Mouse (Mus musculus) left cerebral cortex, postnatal 14 days (tissue): Measurements from ENCODE around the gene Gdf11. TPM values are rescaled to one million over a fixed set of nuclear protein-coding genes. Genes with fewer than 3 reads are reported as not detected.

Experiments used
- DNase-seq, 2 experiments: peaks; one replicate each; pipeline ENCODE4 v3.0.0; 2021 to 2022; ENCODE audit warnings: low spot score in 2 of 2, mixed read lengths in 1 of 2
- intact Hi-C: fragments of 180-260 bp; cut with DNase I; formaldehyde crosslinking; loops from one replicate; pipeline ENCODE4 v1.15.1; 2025
- long read RNA-seq, 2 experiments: library from polyadenylated mRNA; stranded (forward); transcript quantifications; one replicate each; pipeline ENCODE4 v2.0.0; 2021
- total RNA-seq, 2 experiments: library from RNA; stranded (reverse); gene quantifications; 2 replicates each; pipeline ENCODE4 v1.2.3; 2021

The Gdf11 gene
- total RNA-seq, result 10 to 100 TPM; 11.6 to 15.7 TPM
- long read RNA-seq, experiment 1, full-length matches to known transcripts, result 2 of 6 reads
- long read RNA-seq, experiment 1, partial matches to known transcripts, result 0 of 6 reads
- long read RNA-seq, experiment 1, other reads (novel, unspliced or antisense), result 4 of 6 reads
- long read RNA-seq, experiment 2, partial matches to known transcripts, result 0 of 2 reads
- long read RNA-seq, experiment 2, other reads (novel, unspliced or antisense), result 2 of 2 reads

DNA sequence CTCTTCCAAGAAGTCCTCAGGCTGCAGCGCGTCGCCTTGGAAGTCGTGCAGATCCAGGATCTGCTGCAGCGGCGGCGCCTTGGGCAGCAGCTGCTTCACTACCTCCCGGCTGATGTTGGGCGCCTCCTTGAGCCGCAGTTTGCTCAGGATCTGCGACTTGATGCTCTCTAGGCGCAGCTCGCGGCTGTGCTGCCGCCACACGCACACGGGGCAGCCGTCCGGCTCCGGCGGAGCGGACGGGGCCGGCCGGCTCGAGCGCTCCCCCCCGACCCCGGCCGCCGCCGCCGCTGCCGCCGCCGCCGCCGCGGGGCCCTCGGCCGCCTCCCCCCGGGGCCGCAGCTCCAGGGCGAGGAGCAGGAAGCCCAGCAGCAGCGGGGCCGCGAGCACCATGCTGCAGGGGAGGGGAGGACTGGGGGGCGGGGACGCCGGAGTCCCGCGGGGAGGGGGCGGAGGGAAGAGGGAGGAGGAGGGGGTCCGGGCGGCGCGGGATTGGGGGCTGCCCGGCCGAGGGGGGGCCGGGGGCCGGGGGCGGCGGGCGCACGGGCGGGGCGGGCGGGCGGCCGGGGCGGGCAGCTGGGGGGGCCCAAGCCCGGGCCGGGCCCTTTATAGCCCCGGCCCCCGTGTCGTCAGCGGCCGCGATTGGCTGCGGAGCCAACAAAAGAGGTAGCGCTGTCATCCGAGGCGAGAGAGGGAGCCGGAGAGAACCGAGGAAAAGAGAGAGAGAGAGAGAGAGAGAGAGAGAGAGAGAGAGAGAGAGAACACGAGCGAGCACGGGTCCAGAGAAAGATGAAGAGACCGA is at the start of gene Gdf11:
TSS of gene Gdf11 (minus strand) at position 423 of the 799 bp plus-strand sequence.
- peak; percentile 49 to 65 for DNase-seq
- intact Hi-C loops, result loop anchor here (5.0 to 10.0 kb wide), 2 partner anchors 149 to 267 kb away; partner anchors contain the start of genes Dgka and Rps26

DNA sequence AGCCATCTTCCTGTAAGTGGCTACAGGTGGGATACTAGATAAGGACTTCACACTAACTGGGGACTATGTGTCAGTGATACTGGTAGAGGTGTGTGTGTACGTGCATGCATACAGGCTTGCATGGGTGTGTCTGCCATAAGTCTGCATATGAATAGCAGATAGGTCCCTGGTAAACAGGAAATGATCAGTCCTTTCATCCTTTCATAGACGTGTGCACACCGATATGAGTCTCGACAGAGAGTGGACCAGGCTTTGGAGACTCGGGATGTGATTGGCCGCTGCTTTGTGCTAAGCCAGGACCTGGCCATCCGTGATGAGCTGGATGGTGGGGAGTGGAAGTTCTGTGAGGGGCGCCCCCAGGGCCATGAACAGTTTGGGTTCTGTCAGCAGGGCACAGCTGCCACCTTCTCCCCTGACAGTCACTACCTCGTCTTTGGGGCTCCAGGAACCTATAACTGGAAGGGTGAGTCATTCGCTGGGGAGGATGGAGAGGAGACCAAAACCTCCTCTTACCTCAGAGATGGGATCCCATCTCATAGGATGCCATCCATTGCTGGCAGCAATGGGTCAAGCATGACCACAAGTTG is 49.0 kb upstream of the Gdf11 start:
- intact Hi-C loops, result no loop called here
- no peak for DNase-seq

DNA sequence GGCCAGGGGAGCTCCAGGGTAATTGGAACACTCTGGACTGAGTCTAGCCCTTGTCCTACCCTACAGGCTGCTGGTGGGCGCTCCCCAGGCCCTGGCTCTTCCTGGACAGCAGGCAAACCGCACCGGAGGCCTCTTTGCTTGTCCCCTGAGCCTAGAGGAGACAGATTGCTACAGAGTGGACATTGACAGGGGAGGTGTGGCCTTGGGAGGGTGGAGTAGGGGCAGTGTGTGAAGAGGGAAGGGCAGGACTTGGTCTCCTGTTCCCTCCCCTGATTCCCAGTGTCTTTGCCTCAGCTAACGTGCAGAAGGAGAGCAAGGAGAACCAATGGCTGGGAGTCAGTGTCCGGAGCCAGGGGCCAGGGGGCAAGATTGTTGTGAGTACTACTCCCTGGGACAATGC is 47.5 kb upstream of the Gdf11 start:
- intact Hi-C loops, result no loop called here
- no peak for DNase-seq

DNA sequence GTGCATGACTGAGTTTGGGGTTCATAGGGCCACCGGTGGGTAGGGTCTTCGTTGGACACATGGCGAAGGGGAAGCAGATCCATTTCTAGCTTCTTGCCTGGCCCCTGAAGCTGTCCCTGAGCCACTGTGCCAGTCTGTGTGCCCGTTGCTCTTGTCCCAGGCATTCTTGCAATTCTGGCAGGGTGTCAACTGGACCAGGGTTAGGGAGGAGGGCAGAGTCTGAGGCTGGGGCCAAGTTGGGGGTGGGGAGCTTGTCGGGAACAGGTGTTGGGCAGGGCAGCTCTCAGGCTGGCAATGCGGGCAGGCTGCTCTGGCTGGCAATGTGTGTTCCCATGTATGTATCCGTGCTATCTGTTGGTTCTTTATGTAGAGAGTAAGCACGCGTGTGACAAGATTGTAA is 46.9 kb upstream of the Gdf11 start:
- DNase-seq, result no peak
- intact Hi-C loops, result no loop called here

DNA sequence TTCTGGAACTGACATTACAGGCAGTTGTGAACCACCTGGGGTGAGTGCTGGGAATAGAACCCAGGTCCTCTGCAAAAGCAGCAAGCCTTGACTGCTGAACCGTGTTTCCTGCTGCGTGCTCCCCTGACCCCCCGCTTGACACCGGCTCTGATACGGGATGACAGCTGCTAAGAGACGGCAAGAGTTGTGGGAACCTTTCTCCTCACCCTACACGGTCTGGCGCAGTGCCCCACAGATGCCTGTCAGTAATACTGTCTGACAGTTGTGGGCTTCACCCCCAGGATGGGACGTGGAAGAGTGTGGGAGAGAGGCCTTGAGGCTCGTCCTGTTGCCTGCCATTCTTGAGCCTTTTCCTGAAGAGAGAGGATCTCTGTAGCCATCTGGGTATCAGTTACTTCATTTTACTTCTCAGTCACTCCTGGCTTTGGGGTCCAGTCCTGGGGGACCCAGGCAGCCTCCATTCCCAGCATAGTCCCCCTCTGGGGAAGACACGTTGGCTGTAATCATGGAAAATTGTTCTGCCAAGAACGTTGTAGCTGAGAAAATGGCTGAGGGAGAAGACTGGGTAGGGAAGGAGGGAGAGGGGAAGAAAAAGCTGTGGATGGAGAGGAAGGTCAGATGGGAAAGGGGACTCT is 46.4 kb upstream of the Gdf11 start:
- intact Hi-C loops, result no loop called here
- no peak for DNase-seq

DNA sequence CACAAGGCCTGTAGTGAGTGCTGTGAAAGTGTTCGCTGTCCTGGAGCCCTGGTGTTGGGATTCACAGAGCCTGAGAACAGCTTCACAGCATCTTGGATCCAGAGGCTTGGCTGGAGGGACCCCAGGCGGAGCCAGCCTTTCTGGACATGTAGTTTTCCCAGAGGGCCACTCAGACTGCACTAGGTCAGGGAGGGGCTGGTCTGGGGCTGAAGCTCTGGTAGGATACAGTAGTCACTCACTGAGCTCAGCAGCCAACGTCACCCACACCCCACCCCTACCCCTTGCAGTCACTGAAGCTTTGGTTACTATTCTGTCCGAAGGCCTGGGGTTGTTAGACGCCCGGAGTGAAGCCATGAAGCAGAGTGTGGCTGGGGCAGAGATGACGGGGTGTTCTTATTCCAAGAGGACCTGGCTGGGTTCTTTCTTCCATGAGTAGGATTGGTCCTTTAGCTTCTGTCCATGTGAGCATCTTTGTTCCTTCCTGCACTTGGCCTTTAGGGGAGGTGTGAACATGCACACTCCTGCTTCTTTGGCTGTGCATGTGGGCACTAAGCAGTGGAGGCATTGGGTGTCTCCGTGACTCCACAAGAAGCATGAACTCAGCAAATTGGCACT is 44.4 kb upstream of the Gdf11 start:
- DNase-seq, result no peak
- intact Hi-C loops, result no loop called here

DNA sequence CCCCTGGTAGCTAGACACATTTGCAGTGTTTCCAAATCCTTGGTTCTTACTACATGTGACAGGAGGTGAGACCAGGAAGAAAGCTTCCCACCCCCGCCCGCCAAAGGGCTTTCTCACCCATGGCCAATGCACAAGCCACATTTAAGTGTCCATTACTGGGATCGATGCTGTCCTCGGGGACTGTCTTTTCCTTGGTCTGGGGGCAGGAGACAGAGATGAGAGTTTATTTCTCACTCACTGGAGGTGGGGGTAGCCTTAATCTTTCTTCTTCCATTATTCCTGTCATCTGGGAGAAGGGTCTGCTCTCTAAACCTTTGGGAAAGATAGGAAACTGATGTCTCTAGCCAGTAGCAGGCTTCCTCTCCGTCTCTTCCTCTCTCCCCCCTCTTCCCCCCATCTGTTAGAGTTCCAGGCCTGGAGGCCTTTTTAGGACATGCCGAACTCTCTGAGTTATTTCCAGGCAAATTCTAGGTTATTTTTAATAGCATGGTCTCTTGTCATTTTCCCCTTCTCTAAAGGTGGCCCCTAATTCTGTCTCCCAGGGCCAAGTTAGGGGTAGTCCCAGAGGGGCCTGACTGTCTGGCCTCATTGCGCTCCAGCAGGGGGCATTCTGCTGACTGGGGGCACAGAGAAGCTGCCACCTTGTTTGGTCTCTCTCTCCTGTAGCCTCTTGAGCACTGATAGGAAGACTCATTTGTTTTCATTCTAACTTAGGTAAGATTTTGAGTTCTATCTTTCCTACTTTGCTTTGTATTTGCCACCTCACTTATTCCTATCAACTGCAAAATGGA is 43.7 kb upstream of the Gdf11 start:
- DNase-seq, result no peak
- intact Hi-C loops, result no loop called here

DNA sequence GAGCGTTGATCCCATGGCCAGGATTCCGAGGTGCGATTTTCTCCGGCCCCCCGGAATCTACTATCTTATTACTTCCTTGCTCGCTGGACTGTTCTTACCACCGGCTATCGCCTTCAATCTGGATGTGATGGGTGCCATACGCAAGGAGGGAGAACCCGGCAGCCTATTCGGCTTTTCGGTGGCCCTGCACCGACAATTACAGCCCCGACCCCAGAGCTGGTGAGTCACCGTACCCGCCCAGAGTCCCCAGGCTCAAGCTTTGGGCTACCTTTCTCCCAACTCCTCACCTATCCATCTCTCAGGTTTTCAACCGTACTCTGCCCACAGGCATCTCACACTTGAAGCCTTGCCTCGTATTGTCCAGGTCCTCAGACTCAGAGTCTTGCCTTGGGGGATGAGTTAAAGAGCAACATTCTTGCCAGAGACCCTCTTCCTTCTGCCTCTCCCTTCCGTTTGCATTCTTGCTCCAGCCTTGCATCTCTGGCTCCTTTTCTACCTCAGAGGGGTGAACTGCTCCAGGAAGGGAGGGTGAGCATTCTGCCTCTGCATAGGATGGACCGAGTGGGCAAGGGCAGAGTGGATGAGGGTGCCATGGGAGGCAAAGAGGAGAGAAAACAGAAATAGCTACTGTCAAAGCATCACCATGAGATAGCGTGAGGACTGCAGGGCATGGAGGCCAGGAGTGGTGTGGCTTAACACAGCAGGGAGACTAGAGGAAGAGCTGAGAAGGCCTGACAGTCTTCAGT is 42.6 kb upstream of the Gdf11 start:
- intact Hi-C loops, result no loop called here
- no peak for DNase-seq

DNA sequence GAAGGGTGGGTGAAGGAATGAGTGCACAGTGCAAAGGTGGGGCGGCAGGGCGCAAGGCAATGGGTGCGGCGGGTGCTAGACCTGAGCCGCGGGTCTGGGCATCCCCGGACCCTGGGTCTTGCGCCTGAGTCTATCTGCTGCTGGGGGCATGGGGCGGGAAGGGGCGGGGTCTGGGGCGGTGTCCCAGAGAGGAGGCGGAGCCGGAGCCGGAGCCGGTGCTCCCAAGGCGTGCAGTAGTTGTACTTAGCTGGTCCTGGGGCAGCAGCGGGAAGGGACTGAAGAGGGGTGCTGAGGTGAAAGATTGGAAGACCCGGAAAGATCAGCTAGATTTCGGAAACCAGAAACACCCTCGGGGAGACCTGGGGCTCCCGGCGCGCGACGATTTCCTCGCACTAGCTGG is 42.1 kb upstream of the Gdf11 start, which contains the start of gene Itga7:
TSS of gene Itga7 (plus strand) at position 245 of the 400 bp plus-strand sequence.
- DNase-seq, result no peak

DNA sequence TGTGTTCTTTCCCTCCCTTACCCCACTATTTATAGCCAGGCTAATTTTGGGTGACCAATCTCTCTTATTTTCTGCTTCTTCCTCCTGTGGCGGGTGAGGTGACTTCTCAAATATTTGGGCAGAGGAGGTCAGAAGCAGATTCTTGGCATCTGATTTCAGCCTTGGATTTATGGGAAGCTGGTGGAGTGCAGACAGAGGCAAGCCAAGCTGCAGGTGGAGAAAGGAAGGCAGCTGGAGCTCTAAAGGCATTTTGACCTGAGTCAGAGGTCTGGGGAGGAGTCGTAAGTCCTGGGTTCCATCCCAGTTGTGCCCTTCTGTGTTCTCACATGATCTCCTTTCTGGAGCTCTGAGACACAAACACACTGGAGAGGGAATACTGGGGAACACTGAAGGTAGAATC is 39.9 kb upstream of the Gdf11 start:
- intact Hi-C loops, result no loop called here
- no peak for DNase-seq

More for the DNA sequence above, 42.1 kb upstream of the Gdf11 start, which contains the start of gene Itga7:
- intact Hi-C loops, result no loop called here

DNA sequence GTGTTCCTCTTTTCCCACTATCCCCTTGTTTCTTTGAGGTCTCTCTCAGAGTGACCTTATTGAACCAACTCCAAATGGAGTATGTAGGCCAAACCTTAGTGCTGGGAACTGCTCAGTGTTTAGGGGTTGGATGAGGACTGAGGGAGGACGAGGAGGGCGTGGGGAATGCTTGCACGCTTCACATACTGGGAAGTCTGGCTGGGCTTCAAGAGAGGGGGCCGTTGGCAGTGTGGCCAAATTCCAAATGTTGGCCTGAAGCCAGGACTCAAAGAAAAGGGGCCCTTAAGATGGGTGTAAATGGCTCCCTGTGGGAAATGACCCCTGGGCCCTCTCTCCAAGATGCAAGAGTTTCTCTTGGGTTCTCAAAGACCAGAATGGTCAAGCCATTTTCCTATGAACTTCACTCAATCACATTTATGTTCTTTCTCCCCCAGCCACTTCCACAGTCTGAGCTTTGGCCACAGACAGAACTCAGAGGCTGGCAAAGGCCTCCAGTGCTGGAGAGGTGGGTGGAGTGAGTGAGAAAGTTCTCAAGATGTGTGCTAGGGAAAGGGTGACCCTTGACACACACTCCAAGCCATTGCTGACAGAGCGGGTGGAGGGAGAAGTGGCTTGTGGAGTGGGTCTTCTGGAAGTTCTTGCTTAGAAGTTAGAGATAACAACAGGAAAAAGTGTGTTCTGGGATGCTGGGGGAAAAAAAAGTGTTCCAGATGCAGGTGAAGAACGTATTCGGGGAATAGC is 38.3 kb upstream of the Gdf11 start:
- no peak for DNase-seq
- intact Hi-C loops, result no loop called here

DNA sequence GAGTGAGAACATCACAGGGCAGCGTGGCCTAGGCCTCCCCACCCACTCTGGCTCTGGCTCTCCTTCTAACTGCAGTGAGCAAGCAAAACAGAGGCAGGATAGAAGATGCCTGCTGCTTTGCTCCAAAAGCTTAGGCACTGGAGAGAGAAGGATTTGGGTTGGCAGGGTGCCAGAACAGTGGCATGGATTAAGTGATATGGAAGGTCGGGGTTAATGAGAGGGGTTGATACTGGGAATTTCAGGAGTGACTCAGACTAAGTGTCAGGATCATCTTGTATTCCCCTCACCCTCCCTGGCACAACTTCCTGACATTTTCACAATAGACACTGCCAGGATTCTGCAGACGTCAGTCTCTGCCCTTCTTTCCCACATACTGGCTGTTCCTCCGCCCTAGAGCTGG is 36.8 kb upstream of the Gdf11 start:
- no peak for DNase-seq
- intact Hi-C loops, result no loop called here

DNA sequence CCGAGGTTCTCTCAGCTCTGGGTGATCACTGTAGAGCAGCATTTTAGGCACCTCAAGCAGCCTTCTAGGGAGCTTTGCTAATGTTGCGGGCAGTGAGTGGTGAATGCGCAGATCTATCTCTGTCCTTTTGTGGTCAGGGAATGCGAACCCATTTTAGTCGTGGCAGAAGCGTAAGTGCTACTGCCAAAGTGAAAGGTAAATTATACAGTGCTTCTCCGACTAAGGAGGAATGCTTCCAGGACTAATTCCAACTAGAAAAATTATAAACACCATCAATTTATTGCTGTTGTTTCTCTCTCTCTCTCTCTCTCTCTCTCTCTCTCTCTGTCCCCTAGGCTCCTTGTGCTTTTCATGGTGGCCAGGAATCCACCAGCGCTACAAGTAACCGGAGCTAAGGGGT is 32.4 kb upstream of the Gdf11 start, which contains the start of gene Bloc1s1:
TSS of gene Bloc1s1 (minus strand) at position 101 of the 400 bp plus-strand sequence.
- no peak for DNase-seq
- intact Hi-C loops, result loop anchor here (5.0 kb wide), 1 partner anchor 53 kb away; no protein-coding TSS in a partner anchor

DNA sequence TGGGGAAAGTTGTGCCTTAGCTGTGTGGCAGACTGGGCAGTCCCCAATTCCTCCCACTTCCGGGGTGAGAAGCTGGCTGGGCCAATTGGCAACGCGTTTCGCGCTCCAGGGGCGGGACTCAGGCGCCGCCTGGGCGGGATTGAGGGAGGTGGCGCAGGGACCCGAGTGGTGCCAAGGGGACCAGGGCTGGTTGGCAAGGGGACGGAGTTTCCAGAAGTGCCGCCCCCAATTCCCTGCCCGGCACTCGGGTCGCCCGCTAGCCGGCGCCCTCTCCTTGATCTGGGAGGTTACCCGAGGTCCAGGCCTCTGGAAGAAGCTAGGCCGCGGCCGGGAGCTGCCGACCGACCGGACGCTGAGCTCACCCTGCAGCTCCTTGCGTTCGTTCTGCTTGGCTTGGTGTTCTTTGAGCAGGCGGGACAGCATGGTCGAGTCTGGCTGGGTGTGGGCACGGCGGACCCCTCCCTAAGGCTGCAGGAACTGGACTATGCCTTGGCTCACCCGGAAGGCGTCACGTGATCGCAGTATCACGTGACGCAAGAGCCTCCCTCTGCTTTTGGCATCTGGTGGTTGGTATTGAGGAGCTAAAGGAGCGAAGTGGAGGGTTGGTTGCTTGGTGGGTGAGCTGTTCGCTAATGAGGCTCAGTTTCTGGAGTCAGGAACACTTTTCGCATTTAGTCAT is 31.6 kb upstream of the Gdf11 start:
- DNase-seq, result peak; percentile 92 to 94
- intact Hi-C loops, result loop anchor here (5.0 kb wide), 1 partner anchor 54 kb away; no protein-coding TSS in a partner anchor

DNA sequence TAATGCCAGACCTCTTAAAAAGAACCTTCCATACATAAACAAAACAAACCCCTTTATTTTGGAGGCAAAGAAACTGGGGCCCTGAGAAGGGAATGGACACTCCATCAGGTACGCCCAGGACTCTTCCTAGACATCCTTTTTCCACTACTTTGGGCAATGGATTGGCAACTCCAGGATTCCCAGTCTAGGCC is 31.2 kb upstream of the Gdf11 start, which contains the start of gene Rdh5:
TSS of gene Rdh5 (minus strand) at position 67 of the 191 bp plus-strand sequence.
- DNase-seq, result no peak
- intact Hi-C loops, result loop anchor here (5.0 kb wide), 1 partner anchor 55 kb away; no protein-coding TSS in a partner anchor

DNA sequence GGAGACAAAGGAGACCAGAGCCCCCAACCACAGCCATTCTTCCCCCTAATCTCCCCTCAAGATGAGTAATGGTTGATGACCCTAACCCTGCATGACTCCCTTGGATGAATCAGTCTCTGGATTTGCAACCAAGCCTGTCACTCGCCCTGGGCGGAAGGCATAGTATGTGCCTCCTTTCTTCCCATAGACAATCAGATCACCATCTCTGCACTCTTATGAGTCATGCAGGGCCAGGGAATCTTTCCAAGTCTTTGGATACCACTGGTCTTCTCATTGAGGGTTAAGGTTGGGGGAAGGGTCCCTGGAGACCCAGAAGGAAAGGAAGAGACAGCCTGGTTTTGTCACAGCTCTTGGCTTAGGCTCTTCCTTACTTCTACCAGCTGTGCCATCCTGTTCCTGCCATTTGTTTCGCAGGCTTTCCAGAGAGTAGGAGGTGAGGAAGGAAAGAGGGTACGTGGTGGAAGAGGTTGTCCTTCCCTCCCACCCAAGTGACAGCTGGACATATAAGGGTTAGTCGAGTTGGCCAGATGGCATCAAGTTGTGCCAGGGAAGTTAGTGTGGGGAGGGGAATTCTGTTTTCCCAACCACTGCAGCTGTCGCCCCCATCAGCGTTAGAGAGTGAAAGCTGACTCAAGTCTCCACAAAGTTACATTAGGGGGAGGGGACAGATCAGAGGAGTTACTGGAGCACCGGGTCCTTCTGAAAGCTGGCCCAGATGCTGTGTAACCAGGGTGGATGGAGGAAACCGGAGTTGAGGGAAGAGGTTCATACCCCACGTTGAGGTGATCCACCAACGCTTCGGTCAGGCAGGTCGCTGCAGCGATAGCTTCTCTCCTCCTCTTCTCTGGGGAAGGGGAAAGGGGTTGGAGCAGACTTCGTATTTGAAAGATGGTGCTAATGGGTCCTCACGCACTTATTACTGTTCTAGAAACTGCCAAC is 30.6 kb upstream of the Gdf11 start:
- DNase-seq, result no peak
- intact Hi-C loops, result loop anchor here (5.0 kb wide), 1 partner anchor 55 kb away; no protein-coding TSS in a partner anchor
